ENCODE assay signal across 8 mouse cellular contexts in genomic region chr7:29430739-29431211, GRCm38 (mm10).
DNase-seq lines count a peak whose midpoint lies in the region; ATAC-seq and TF ChIP-seq lines count a peak whose summit lies in the region.

No protein-coding gene starts in this region.

- no peak overlapping the region for H3K9ac ChIP-seq in forebrain, postnatal 0 days
- H3K9ac ChIP-seq in forebrain, embryonic 11.5 days (ENCODE audit: low read length), result no peak overlapping the region
- no peak overlapping the region for H3K9ac ChIP-seq in lung, postnatal 0 days (replicated peaks; ENCODE audit: low read depth)
- no peak overlapping the region for H3K9ac ChIP-seq in hindbrain, embryonic 16.5 days (ENCODE audit: low read depth, low read length)

- WGBS in forebrain, postnatal 0 days, result 27% methylated on average over 6 of the region's 6 CpGs
- 15% methylated on average over 6 of the region's 6 CpGs for WGBS in forebrain, embryonic 11.5 days
- 33% methylated on average over 6 of the region's 6 CpGs for WGBS in lung, postnatal 0 days
- 8% methylated on average over 6 of the region's 6 CpGs for WGBS in hindbrain, embryonic 16.5 days

- H3K36me3 ChIP-seq in forebrain, postnatal 0 days (ENCODE audit: insufficient read depth), result no peaks in the 10 kb centered on the region
- no peaks in the 10 kb centered on the region for H3K36me3 ChIP-seq in forebrain, embryonic 11.5 days (ENCODE audit: control insufficient read depth, insufficient read depth, low read length)
- H3K36me3 ChIP-seq in lung, postnatal 0 days (ENCODE audit: insufficient read depth, low read length), result no peaks in the 10 kb centered on the region
- H3K36me3 ChIP-seq in hindbrain, embryonic 16.5 days (ENCODE audit: control insufficient read depth, insufficient read depth, low read length), result no peaks in the 10 kb centered on the region

- no peak overlapping the region for H3K4me3 ChIP-seq in forebrain, postnatal 0 days (ENCODE audit: low read depth, low read length)
- no peak overlapping the region for H3K4me3 ChIP-seq in forebrain, embryonic 11.5 days (ENCODE audit: low read depth, low read length)
- no peak overlapping the region for H3K4me3 ChIP-seq in lung, postnatal 0 days (ENCODE audit: low read depth, low read length)
- no peak overlapping the region for H3K4me3 ChIP-seq in hindbrain, embryonic 16.5 days (ENCODE audit: low read length)

- DNase-seq in forebrain, postnatal 0 days, result no peak
- no peak for DNase-seq in forebrain, embryonic 11.5 days (ENCODE audit: low spot score)
- peak; percentile 31 for DNase-seq in lung, postnatal 0 days (ENCODE audit: low spot score)
- DNase-seq in lung, postnatal 25 days (ENCODE audit: low spot score), result no peak
- peak; percentile 86 for DNase-seq in retina, embryonic 14.5 days (ENCODE audit: low spot score)
- DNase-seq in yolk sac, embryonic 10.5 days (ENCODE audit: low spot score), result no peak
- no peak for DNase-seq in heart, adult 8-10 months (ENCODE audit: low spot score)

- no peaks in the 10 kb centered on the region for H3K9me3 ChIP-seq in forebrain, postnatal 0 days (ENCODE audit: low read length)
- H3K9me3 ChIP-seq in forebrain, embryonic 11.5 days (ENCODE audit: control insufficient read depth, low read length), result no peaks in the 10 kb centered on the region
- no peaks in the 10 kb centered on the region for H3K9me3 ChIP-seq in lung, postnatal 0 days (ENCODE audit: low read length)
- H3K9me3 ChIP-seq in hindbrain, embryonic 16.5 days (ENCODE audit: control insufficient read depth, low read length), result no peaks in the 10 kb centered on the region

- 0 out of 2 replicates have a peak, but pooled peaks have one; percentile 26 for ATAC-seq in forebrain, postnatal 0 days
- no peak for ATAC-seq in forebrain, embryonic 11.5 days (replicated peaks; ENCODE audit: low FRiP score)
- peak; percentile 39 for ATAC-seq in lung, postnatal 0 days
- ATAC-seq in hindbrain, embryonic 16.5 days, result no peak

- no peak overlapping the region for H3K27ac ChIP-seq in forebrain, postnatal 0 days (ENCODE audit: low read depth, low read length)
- H3K27ac ChIP-seq in forebrain, embryonic 11.5 days (ENCODE audit: low read depth, low read length), result no peak overlapping the region
- no peak overlapping the region; the same call in 1 of the 2 replicates for H3K27ac ChIP-seq in lung, postnatal 0 days (ENCODE audit: low read length)
- H3K27ac ChIP-seq in hindbrain, embryonic 16.5 days (ENCODE audit: low read depth, low read length), result peak overlapping the region; percentile 54; the same call in 1 of the 2 replicates

- peaks cover 12% of the 10 kb centered on the region for H3K4me1 ChIP-seq in forebrain, postnatal 0 days (ENCODE audit: insufficient read depth)
- peaks cover 20% of the 10 kb centered on the region for H3K4me1 ChIP-seq in forebrain, embryonic 11.5 days (replicated peaks; ENCODE audit: control insufficient read depth, insufficient read depth, low read length)
- H3K4me1 ChIP-seq in lung, postnatal 0 days (ENCODE audit: insufficient read depth, low read depth, low read length), result peaks cover 12% of the 10 kb centered on the region
- H3K4me1 ChIP-seq in hindbrain, embryonic 16.5 days (ENCODE audit: control insufficient read depth, insufficient read depth, low read depth, low read length), result peaks cover 38% of the 10 kb centered on the region

- H3K4me2 ChIP-seq in forebrain, postnatal 0 days (ENCODE audit: low read depth), result no peak overlapping the region
- H3K4me2 ChIP-seq in forebrain, embryonic 11.5 days (ENCODE audit: low read depth, low read length, severe bottlenecking), result no peak overlapping the region
- no peak overlapping the region for H3K4me2 ChIP-seq in lung, postnatal 0 days (replicated peaks; ENCODE audit: low read depth, low read length)
- no peak overlapping the region for H3K4me2 ChIP-seq in hindbrain, embryonic 16.5 days (ENCODE audit: low read length)

- no peaks in the 10 kb centered on the region for H3K27me3 ChIP-seq in forebrain, postnatal 0 days (ENCODE audit: insufficient read depth, low read length)
- H3K27me3 ChIP-seq in forebrain, embryonic 11.5 days (ENCODE audit: control insufficient read depth, insufficient read depth, low read length), result no peaks in the 10 kb centered on the region
- H3K27me3 ChIP-seq in lung, postnatal 0 days (replicated peaks; ENCODE audit: insufficient read depth, low read length), result no peaks in the 10 kb centered on the region
- H3K27me3 ChIP-seq in hindbrain, embryonic 16.5 days (replicated peaks; ENCODE audit: control insufficient read depth, insufficient read depth, low read length), result no peaks in the 10 kb centered on the region

- 0 out of 2 replicates have a peak, but pooled peaks have one; percentile 19 for TF ChIP-seq EP300 in lung, postnatal 0 days (IDR thresholded peaks at IDR 0.05)

- TF ChIP-seq CTCF in forebrain, postnatal 0 days (IDR thresholded peaks at IDR 0.05; ENCODE audit: low read depth), result no peak
- no peak for TF ChIP-seq CTCF in lung, postnatal 0 days (IDR thresholded peaks at IDR 0.05)

Comparison
In these comparisons a context has a peak if more than half of its experiments do, and no peak if none do; other contexts are left out.
1. ATAC-seq: peak in forebrain, postnatal 0 days (single experiment) and lung, postnatal 0 days (single experiment); none in forebrain, embryonic 11.5 days (single experiment) and hindbrain, embryonic 16.5 days (single experiment).
2. DNase-seq: peak in lung, postnatal 0 days (single experiment) and retina, embryonic 14.5 days (single experiment); none in forebrain, postnatal 0 days (single experiment), forebrain, embryonic 11.5 days (single experiment), lung, postnatal 25 days (single experiment), yolk sac, embryonic 10.5 days (single experiment) and heart, adult 8-10 months (single experiment).